Mouse (Mus musculus) midbrain, embryonic 12.5 days (tissue): ENCODE measurements around the gene Thsd4. TPM values are rescaled to one million over a fixed set of nuclear protein-coding genes. Genes with fewer than 3 reads are reported as not detected.
"Not testable (repeated sequence)": the region's sequence is repeated elsewhere in the genome, so short reads cannot be mapped to it uniquely, and the experiment has no call there.

Source experiments
- ATAC-seq: fragments of 200-750 bp; cut with Nextera tagmentation; 2 replicates; pipeline ENCODE4 v1.8.0; 2017; ENCODE audit warnings: low read depth, moderate TSS enrichment, moderate library complexity; ENCODE audit not compliant: low FRiP score
- H3K27ac ChIP-seq: fragments of 300-500 bp; sonication (generic); replicated peaks from 2 replicates; pipeline ENCODE4 v1.5.1; 2016; ENCODE audit warnings: mild to moderate bottlenecking
- H3K27me3 ChIP-seq: fragments of 300-500 bp; sonication (generic); 2 replicates; pipeline ENCODE4 v1.6.1; 2016; ENCODE audit warnings: mild to moderate bottlenecking
- H3K36me3 ChIP-seq: fragments of 300-500 bp; sonication (generic); 2 replicates; pipeline ENCODE4 v1.6.1; 2016
- H3K4me1 ChIP-seq: fragments of 300-500 bp; sonication (generic); 2 replicates; pipeline ENCODE4 v1.6.1; 2016
- H3K4me2 ChIP-seq: fragments of 300-500 bp; sonication (generic); replicated peaks from 2 replicates; pipeline ENCODE4 v1.6.1; 2016; ENCODE audit warnings: mild to moderate bottlenecking, moderate library complexity
- H3K4me3 ChIP-seq: fragments of 300-500 bp; sonication (generic); 2 replicates; pipeline ENCODE4 v1.5.1; 2016; ENCODE audit warnings: mild to moderate bottlenecking
- H3K9ac ChIP-seq: fragments of 300-500 bp; sonication (generic); replicated peaks from 2 replicates; pipeline ENCODE4 v1.6.1; 2016; ENCODE audit warnings: mild to moderate bottlenecking, moderate library complexity
- H3K9me3 ChIP-seq: fragments of 300-500 bp; sonication (generic); 2 replicates; pipeline ENCODE4 v1.6.1; 2016; ENCODE audit warnings: mild to moderate bottlenecking
- WGBS: fragments of 180-500 bp; shearing (Covaris S2); methylation state at CpG from one replicate; pipeline ENCODE4 v1.1.7; 2016; 5-methylcytosine and 5-hydroxymethylcytosine counted together
- polyA plus RNA-seq: library from polyadenylated mRNA; unstranded; fragments of >200 nt; fragmentation: Nextera tagmentation; extraction: Ambion mirVana; gene quantifications from 2 replicates; pipeline ENCODE4 v1.2.1, GENCODE M21; 2016

Thsd4 gene
- polyA plus RNA-seq, 1 experiment from 2014 or later, result 12.8 TPM

DNA sequence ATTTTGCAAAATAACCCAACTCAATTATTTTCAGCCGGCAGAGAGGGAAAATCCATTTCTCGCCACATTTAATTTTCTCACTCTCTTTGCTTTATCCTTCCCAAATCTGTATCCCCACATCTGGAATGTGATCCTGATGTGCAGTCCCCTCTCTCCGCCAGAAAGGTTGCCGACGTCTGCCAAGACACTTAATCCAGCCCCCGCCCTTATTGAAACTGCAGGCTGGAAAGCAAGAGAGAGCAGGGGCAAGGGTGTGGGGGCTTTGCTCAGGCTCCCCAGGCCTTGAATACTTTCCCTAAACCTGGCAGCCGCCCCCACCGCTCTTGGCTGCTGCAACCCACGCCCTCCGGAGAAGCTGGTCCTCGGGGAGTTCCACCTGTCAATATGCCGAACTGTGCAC is 233.1 kb downstream of the Thsd4 start:
- Histone ChIP-seq H3K4me1 (peaks cover 19% of the 10 kb centered on the region), H3K9me3 (no peaks in the 10 kb centered on the region), H3K27me3 (peaks cover 5% of the 10 kb centered on the region; the same call in 1 of the 2 replicates), H3K36me3 (no peaks in the 10 kb centered on the region), H3K9ac (no peak overlapping the region), H3K27ac (no peak overlapping the region), H3K4me3 (no peak overlapping the region), H3K4me2 (no peak overlapping the region)
- WGBS, result 59% methylated on average over 12 of the region's 12 CpGs
- no peak for ATAC-seq

DNA sequence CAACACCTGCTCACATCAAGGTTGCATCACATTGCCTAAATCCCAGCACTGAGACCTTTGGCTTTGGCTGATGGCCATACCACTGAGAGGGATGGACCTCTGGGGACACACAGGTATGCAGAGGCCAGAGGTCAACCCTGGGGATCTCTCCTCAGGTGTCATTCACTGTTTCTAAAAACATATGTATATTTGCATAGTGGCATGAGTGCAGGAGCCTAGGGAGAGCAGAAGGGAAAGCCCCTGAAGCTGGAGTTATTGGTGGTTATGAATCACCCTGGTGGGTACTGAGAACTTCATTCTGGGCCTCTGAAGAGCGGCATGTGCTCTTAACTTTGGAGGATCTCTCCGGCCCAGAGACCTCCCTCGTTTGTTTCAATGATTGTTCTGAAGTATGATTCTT is 235.5 kb downstream of the Thsd4 start:
- no peak for ATAC-seq
- no peaks in the 10 kb centered on the region for H3K36me3 ChIP-seq
- WGBS, result 94% methylated on average over 3 of the region's 3 CpGs
- H3K27ac ChIP-seq, result no peak overlapping the region
- H3K9me3 ChIP-seq, result no peaks in the 10 kb centered on the region
- H3K4me1 ChIP-seq, result peaks cover 19% of the 10 kb centered on the region
- H3K9ac ChIP-seq, result no peak overlapping the region
- peaks cover 5% of the 10 kb centered on the region; the same call in 1 of the 2 replicates for H3K27me3 ChIP-seq
- H3K4me2 ChIP-seq, result no peak overlapping the region
- H3K4me3 ChIP-seq, result no peak overlapping the region

DNA sequence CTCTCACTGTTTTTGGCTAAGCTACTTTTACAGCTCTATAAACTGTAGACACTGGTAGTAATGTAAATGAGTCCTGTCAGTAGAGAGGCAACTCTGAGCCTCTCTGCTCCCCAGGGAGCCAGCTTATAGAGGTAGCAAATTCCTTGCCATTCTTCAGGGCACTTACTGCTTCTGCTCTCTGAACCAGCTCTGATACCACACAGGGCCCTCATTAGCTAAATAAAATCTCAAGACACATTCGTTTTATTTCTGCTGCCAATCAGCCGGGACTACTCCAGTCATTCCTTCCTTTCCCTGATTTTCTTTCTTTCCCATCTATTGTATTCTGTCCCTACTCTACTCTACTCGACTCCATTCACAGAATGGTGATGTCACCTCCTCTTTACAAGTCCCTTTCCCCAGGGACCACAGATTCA is 236.8 kb downstream of the Thsd4 start:
- ATAC-seq, result no peak
- no peak overlapping the region for H3K4me2 ChIP-seq
- no peak overlapping the region for H3K4me3 ChIP-seq
- no peaks in the 10 kb centered on the region for H3K36me3 ChIP-seq
- peaks cover 19% of the 10 kb centered on the region for H3K4me1 ChIP-seq
- no peak overlapping the region for H3K9ac ChIP-seq
- peaks cover 5% of the 10 kb centered on the region; the same call in 1 of the 2 replicates for H3K27me3 ChIP-seq
- H3K27ac ChIP-seq, result no peak overlapping the region
- H3K9me3 ChIP-seq, result no peaks in the 10 kb centered on the region
- 23% methylated on average over 3 of the region's 3 CpGs for WGBS

DNA sequence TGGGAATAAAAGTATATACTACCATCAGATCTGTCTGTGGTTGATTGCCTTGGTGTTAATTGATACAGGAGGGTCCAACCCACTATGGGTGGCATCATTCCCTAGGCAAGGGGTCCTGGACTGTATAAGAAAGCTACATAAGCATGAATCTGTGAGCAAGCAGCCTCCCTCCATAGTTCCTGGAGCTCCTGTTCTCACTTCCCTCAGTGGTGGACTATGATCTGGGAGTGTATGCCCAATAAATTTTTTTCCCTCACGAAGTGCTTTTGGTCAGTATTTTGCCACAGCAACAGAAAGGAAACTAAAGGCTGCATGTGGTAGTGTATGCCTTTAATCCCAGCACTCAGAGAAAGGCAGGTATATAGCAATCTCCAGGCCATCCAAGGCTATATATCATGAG is 237.5 kb downstream of the Thsd4 start:
- H3K4me3 ChIP-seq, result no peak overlapping the region
- H3K27ac ChIP-seq, result no peak overlapping the region
- ATAC-seq, result no peak
- H3K4me2 ChIP-seq, result no peak overlapping the region
- peaks cover 19% of the 10 kb centered on the region for H3K4me1 ChIP-seq
- 86% methylated on average over 1 of the region's 1 CpGs for WGBS
- no peaks in the 10 kb centered on the region for H3K36me3 ChIP-seq
- H3K9ac ChIP-seq, result no peak overlapping the region
- no peaks in the 10 kb centered on the region for H3K9me3 ChIP-seq
- peaks cover 5% of the 10 kb centered on the region; the same call in 1 of the 2 replicates for H3K27me3 ChIP-seq

DNA sequence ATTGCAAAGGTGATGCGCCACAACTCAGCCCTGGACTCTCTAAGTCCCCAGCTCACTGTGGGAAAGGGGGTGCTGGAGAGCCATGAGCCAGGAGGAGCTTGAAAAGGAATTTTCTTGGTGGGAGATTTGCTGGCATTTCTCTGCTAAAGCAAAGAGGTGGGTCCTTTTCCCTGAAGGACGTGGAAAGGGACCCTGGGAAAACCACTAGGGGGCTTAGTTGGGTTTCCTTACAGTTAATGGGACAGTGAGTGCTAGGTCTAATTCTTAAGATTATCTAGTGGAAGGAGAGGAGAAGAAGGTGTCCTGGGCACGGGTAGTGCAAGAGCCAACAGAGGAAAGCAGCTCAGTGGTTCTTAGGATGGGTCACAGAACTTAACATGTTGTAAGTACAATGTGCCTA is 238.3 kb downstream of the Thsd4 start:
- H3K36me3 ChIP-seq, result no peaks in the 10 kb centered on the region
- 80% methylated on average over 3 of the region's 3 CpGs for WGBS
- H3K9me3 ChIP-seq, result no peaks in the 10 kb centered on the region
- no peak overlapping the region for H3K4me3 ChIP-seq
- H3K9ac ChIP-seq, result no peak overlapping the region
- peaks cover 19% of the 10 kb centered on the region for H3K4me1 ChIP-seq
- peaks cover 10% of the 10 kb centered on the region for H3K27me3 ChIP-seq
- ATAC-seq, result no peak
- H3K27ac ChIP-seq, result no peak overlapping the region
- no peak overlapping the region for H3K4me2 ChIP-seq

DNA sequence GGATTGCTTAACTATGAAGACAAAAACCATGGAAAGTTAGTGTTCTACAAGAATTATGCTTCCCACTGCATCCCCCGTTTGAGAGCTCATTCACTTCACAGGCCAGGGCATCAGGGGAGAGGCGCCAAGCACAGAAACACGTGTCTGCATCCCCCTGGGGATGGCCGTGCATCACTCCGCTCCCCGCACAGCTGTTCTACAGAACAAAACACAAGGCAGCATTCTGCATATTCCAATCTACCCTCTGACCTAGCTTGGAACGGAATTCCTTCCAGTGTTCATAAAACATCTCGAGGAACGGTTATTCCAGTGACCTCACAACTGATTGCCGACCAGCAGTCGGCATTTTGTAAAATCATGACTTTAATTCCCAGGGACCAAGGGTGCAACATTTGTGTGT is 240.6 kb downstream of the Thsd4 start:
- no peak for ATAC-seq

DNA sequence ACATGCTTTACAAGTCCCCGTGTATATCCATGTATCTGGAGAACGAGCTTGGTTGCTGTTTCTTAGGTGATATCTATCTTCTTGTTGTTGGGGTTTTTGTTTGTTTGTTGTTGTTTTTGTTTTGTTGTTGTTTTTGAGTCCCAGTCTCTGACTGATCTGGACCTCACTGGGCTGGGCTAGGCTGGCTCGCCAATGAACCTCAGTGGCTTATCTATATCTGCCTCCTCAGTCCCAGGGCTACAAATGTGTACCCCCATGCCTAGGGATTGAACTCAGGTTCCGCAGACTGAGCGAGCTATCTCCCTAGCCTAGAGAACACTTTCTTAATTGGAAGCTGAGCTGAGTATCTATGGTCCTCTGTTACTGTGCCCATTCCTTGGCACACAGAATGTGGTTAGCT is 241.1 kb downstream of the Thsd4 start:
- no peak overlapping the region for H3K4me3 ChIP-seq
- no peak overlapping the region for H3K27ac ChIP-seq
- peaks cover 26% of the 10 kb centered on the region for H3K4me1 ChIP-seq
- no peak for ATAC-seq
- H3K36me3 ChIP-seq, result no peaks in the 10 kb centered on the region
- H3K27me3 ChIP-seq, result peaks cover 21% of the 10 kb centered on the region
- WGBS, result 89% methylated on average over 5 of the region's 5 CpGs
- H3K9me3 ChIP-seq, result no peaks in the 10 kb centered on the region
- no peak overlapping the region for H3K9ac ChIP-seq
- H3K4me2 ChIP-seq, result no peak overlapping the region

More for the DNA sequence above, 240.6 kb downstream of the Thsd4 start:
- no peak overlapping the region for H3K27ac ChIP-seq
- WGBS, result 55% methylated on average over 11 of the region's 11 CpGs
- peaks cover 26% of the 10 kb centered on the region for H3K4me1 ChIP-seq
- peaks cover 21% of the 10 kb centered on the region for H3K27me3 ChIP-seq
- H3K36me3 ChIP-seq, result no peaks in the 10 kb centered on the region
- no peaks in the 10 kb centered on the region for H3K9me3 ChIP-seq
- H3K9ac ChIP-seq, result no peak overlapping the region
- no peak overlapping the region for H3K4me3 ChIP-seq
- no peak overlapping the region for H3K4me2 ChIP-seq

DNA sequence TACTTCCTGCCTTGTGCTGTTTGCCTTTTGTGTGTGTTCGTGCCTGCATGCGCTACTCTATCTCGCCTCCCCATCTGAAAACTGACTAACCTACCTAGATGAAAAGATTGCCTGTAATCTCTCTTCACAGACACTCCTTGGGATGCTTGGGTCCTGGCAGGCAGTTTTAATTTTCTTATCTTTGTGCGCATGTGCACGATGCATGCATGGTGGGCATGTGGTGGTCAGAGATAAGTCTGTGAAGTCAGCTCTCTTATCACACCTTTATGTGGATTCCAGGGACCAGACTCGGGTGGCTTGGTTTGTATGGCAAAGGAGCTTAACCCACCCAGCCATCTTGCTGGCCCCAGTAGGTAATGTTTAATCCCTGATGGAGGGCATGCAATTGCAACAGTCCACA is 242.3 kb downstream of the Thsd4 start:
- H3K27ac ChIP-seq, result no peak overlapping the region
- no peak overlapping the region for H3K9ac ChIP-seq
- H3K36me3 ChIP-seq, result no peaks in the 10 kb centered on the region
- peaks cover 26% of the 10 kb centered on the region for H3K4me1 ChIP-seq
- WGBS, result 85% methylated on average over 6 of the region's 6 CpGs
- H3K9me3 ChIP-seq, result no peaks in the 10 kb centered on the region
- ATAC-seq, result no peak
- H3K27me3 ChIP-seq, result peaks cover 21% of the 10 kb centered on the region
- H3K4me2 ChIP-seq, result no peak overlapping the region
- H3K4me3 ChIP-seq, result no peak overlapping the region

DNA sequence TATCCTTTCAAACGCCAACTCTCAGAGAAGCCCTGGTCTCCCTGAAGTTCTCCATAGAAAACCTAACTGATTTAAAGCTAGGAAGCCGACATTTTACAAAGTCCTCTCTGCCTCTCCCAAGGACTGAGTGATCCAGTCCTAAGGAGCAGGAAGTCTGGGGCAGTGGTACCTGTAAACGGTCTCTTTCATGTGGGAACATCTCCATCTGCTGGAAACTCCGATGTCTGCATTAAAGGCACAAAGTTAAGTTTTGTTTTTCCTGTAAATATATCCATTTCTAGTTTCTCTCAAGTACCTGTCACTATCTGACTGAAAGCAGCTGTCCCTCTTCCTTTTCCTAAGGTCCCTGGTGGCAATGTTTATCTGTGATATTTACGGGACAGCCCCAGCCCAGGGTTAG is 245.5 kb downstream of the Thsd4 start:
- 19% methylated on average over 5 of the region's 5 CpGs for WGBS
- H3K9me3 ChIP-seq, result no peaks in the 10 kb centered on the region
- H3K9ac ChIP-seq, result no peak overlapping the region
- peak; percentile 53; the same call in 1 of the 2 replicates for ATAC-seq
- H3K27me3 ChIP-seq, result peaks cover 21% of the 10 kb centered on the region
- peak overlapping the region; percentile 69 for H3K27ac ChIP-seq
- H3K4me2 ChIP-seq, result no peak overlapping the region
- H3K4me1 ChIP-seq, result peaks cover 30% of the 10 kb centered on the region
- H3K4me3 ChIP-seq, result no peak overlapping the region
- H3K36me3 ChIP-seq, result no peaks in the 10 kb centered on the region

DNA sequence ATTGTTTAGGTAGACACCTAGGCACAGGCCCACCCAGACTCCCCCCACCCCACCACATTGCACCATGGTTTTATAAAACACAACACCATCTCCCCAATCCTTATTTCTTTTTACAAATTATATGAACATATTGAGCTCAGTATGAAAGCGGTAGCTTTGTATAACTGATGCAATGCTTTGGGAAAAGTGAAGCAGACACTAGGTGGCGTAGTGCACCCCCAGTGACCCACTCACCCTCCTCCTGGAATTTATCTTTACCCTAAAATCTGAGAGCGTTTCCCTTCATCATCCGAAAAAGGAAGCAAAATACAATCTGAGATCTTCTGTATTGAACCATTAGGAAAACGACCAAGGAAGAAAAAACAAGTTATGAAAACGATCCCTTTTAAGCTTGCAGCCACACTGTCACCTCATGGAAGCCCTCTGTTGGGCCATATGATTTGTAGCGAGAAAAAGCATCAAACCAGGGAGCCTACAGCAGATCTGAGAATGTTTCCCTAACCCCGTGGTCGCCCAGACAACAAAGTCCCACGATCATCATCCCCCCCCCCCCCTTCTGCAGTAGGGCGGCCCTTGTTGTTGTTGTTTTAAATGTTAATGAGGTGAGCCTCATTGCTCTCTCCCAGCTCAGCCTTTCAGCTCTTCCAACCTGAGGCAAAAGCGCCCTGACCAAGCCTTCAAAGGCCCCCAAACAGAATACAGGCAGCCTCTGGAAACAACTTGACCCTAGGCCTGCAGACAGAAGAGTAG is 246.3 kb downstream of the Thsd4 start:
- peaks cover 21% of the 10 kb centered on the region for H3K27me3 ChIP-seq
- H3K4me2 ChIP-seq, result peak overlapping the region; percentile 20
- H3K9ac ChIP-seq, result no peak overlapping the region
- no peak overlapping the region for H3K4me3 ChIP-seq
- H3K4me1 ChIP-seq, result peaks cover 30% of the 10 kb centered on the region
- 6% methylated on average over 11 of the region's 12 CpGs for WGBS
- peak overlapping the region; percentile 69 for H3K27ac ChIP-seq
- no peaks in the 10 kb centered on the region for H3K9me3 ChIP-seq
- peak; percentile 83 for ATAC-seq
- no peaks in the 10 kb centered on the region for H3K36me3 ChIP-seq

DNA sequence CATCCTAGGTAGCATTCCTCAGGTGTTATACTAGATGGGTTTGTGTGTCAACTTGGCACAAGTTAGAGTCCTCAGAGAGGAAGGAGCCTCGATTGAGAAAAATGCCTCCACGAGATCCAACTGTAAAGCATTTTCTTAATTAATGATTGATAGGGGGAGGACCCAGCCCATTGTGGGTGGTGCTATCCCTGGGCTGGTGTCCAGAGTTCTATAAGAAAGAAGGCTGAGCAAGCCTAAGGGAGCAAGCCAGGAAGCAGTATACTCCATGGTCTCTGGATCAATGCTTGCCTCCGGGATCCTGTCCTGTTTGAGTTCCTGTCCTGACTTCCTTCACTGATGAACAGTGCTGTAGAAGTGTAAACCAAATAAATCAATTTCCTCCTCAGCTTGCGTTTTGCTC is 247.3 kb downstream of the Thsd4 start:
- Histone ChIP-seq H3K4me2 (no peak overlapping the region), H3K36me3 (no peaks in the 10 kb centered on the region), H3K4me1 (peaks cover 30% of the 10 kb centered on the region), H3K4me3 (no peak overlapping the region), H3K27ac (peak overlapping the region; percentile 69), H3K9ac (no peak overlapping the region), H3K27me3 (peaks cover 21% of the 10 kb centered on the region), H3K9me3 (no peaks in the 10 kb centered on the region)
- 92% methylated on average over 4 of the region's 4 CpGs for WGBS
- ATAC-seq, result no peak

DNA sequence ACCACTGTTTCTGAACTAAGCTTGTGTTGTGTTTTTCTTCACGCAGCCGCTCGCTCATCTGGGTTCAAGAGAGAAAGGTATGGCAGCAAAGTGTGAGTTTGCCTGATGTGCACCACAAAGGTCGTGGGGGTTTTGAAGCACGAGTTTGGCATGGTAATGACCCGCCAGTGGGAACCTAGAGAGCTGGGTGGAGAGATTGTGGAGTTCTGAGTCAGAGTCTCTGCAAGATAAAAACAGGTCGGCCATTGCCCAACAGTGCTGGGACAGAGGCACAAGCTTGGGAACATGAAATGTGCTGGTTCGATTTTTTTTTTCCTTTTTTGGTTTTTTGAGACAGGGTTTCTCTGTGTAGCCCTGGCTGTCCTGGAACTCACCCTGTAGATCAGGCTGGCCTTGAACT is 249.5 kb downstream of the Thsd4 start:
- not testable (repeated sequence) for H3K9ac ChIP-seq, H3K4me2 ChIP-seq, H3K27ac ChIP-seq, H3K27me3 ChIP-seq, H3K9me3 ChIP-seq, H3K4me3 ChIP-seq, ATAC-seq, H3K36me3 ChIP-seq
- WGBS, result 88% methylated on average over 8 of the region's 8 CpGs
- H3K4me1 ChIP-seq, result peaks cover 40% of the 10 kb centered on the region

DNA sequence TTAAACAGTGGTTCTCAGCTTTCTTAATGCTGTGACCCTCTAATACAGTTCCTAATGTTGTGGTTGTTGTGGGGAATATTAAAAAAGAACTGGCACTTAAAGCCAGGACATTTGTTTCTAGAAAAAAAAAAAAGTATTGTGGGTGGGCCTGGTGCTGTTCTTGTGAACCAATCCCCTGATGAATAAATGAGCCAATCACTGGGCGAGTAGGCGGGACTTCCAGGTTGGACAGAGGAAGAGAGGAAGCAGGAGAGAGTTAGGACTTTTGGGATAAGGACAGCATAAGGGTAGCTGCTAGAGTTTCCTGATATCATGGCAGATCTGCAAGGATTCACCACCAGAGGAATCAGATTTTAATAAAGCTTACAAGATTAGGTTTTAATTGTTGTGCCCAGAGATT is 249.9 kb downstream of the Thsd4 start:
- no peaks in the 10 kb centered on the region for H3K9me3 ChIP-seq
- no peak overlapping the region for H3K9ac ChIP-seq
- peaks cover 40% of the 10 kb centered on the region for H3K4me1 ChIP-seq
- no peak overlapping the region for H3K4me3 ChIP-seq
- 76% methylated on average over 2 of the region's 2 CpGs for WGBS
- no peaks in the 10 kb centered on the region for H3K36me3 ChIP-seq
- peaks cover 5% of the 10 kb centered on the region; the same call in 1 of the 2 replicates for H3K27me3 ChIP-seq
- H3K4me2 ChIP-seq, result no peak overlapping the region
- ATAC-seq, result no peak
- no peak overlapping the region for H3K27ac ChIP-seq
